Mouse (Mus musculus): Measurements from ENCODE around the gene Atg9b. TPM values are rescaled to one million over a fixed set of nuclear protein-coding genes. Genes with fewer than 3 reads are reported as not detected.

The Atg9b gene
- polyA plus RNA-seq, 1 experiment from 2014 or later: 0.57 TPM

DNA sequence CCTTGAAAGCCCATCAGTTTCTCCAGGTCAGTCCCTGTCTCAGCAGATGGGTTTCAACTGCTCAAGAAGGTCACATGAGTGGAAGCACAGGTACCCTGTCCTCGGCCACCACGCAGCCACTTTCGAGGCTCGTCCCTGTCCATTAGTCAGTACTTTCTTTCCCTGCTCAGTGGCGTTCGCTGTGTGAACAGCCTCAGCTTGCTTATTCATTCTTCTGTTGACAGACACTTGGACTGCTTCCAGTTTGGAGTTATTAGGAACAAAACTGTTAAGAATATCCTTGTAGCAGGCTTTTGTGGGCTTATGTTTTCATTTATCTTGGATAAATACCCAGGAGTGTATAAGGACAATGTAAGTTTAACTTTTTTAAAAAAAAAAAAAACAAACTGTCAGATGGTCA, 17.7 kb downstream of the Atg9b start:
- Histone ChIP-seq H3K9ac (no peak overlapping the region), H3K4me3 (no peak overlapping the region), H3K4me1 (peaks cover 11% of the 10 kb centered on the region), H3K36me3 (ENCODE audit: poor library complexity, severe bottlenecking) (no peaks in the 10 kb centered on the region), H3K4me2 (no peak overlapping the region), H3K27ac (0 out of 2 replicates have a peak overlapping the region, but pooled peaks have one; percentile 35), H3K9me3 (replicated peaks) (no peaks in the 10 kb centered on the region), H3K27me3 (0 out of 2 replicates have a peak, but pooled peaks cover under 1% of the 10 kb centered on the region)
- WGBS: 32% methylated on average over 6 of the region's 6 CpGs
- ATAC-seq: no peak

DNA sequence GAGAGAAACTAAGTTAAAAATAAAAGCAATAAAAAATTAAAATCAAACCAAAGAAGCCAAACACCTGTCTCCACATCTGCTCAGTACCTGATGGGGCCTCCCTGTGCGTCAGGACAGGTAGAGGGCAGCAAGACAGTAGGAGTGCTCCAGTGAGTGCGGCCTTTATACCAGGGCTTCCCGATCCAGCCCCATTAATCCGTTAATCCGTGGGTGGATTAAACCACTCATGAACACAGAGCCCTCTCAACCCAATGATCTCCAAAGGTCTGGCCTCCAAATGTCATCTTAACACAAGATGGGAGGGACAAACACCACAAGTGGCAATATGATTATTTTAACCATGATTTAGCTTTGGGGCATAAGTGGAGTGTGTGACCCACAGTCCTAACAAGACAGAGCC, 18.1 kb downstream of the Atg9b start:
- H3K4me1 ChIP-seq: peaks cover 11% of the 10 kb centered on the region
- H3K36me3 ChIP-seq (ENCODE audit: poor library complexity, severe bottlenecking): no peaks in the 10 kb centered on the region
- no peak overlapping the region for H3K27ac ChIP-seq
- H3K4me2 ChIP-seq: no peak overlapping the region
- no peak overlapping the region for H3K4me3 ChIP-seq
- H3K9me3 ChIP-seq (replicated peaks): no peaks in the 10 kb centered on the region
- 61% methylated on average over 5 of the region's 5 CpGs for WGBS
- H3K27me3 ChIP-seq: no peaks in the 10 kb centered on the region
- H3K9ac ChIP-seq: no peak overlapping the region
- ATAC-seq: no peak

DNA sequence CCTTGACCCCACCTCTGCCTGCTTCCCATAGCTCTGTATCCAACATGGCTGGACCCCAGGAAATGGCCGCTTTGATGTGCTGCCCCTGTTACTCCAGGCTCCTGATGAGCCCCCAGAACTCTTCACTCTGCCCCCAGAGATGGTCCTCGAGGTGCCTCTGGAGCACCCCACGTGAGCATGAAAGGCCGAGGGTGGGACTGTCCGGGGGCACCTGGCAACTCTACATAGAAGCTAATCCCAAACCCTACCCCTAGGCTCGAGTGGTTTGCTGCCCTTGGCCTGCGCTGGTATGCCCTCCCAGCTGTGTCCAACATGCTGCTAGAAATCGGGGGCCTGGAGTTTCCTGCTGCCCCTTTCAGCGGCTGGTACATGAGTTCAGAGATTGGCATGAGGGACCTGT, 22.2 kb downstream of the Atg9b start:
- 87% methylated on average over 9 of the region's 9 CpGs for WGBS
- no peaks in the 10 kb centered on the region for H3K36me3 ChIP-seq (ENCODE audit: poor library complexity, severe bottlenecking)
- H3K4me3 ChIP-seq: no peak overlapping the region
- no peak overlapping the region for H3K4me2 ChIP-seq
- H3K9ac ChIP-seq: no peak overlapping the region
- H3K9me3 ChIP-seq (replicated peaks): no peaks in the 10 kb centered on the region
- peaks cover 8% of the 10 kb centered on the region for H3K4me1 ChIP-seq
- no peak for ATAC-seq
- no peak overlapping the region for H3K27ac ChIP-seq
- H3K27me3 ChIP-seq: no peaks in the 10 kb centered on the region

DNA sequence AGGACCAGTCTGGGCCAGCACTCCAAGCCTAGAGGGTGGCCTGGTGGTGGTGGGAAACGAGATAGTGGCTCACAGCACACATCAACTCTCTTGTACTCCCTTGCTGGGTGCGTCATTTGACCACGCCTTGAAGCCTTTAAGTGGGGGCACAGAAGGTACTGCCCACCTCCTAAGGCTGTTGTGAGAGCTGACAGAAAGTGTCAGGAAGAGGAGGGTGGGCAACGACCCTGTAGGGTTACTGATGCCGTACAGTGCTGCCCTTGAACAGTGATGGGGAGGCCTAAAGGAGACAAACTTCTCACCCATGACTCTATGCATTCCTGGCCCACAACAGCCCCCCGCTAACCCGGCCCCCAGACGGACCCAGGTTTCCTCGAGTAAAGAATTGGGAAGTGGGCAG, 25.5 kb downstream of the Atg9b start:
- Histone ChIP-seq H3K9ac (no peak overlapping the region), H3K27me3 (no peaks in the 10 kb centered on the region), H3K4me3 (no peak overlapping the region), H3K36me3 (ENCODE audit: poor library complexity, severe bottlenecking) (no peaks in the 10 kb centered on the region), H3K4me2 (no peak overlapping the region), H3K27ac (no peak overlapping the region), H3K4me1 (no peaks in the 10 kb centered on the region), H3K9me3 (replicated peaks) (no peaks in the 10 kb centered on the region)
- no peak for ATAC-seq
- WGBS: 88% methylated on average over 9 of the region's 9 CpGs

DNA sequence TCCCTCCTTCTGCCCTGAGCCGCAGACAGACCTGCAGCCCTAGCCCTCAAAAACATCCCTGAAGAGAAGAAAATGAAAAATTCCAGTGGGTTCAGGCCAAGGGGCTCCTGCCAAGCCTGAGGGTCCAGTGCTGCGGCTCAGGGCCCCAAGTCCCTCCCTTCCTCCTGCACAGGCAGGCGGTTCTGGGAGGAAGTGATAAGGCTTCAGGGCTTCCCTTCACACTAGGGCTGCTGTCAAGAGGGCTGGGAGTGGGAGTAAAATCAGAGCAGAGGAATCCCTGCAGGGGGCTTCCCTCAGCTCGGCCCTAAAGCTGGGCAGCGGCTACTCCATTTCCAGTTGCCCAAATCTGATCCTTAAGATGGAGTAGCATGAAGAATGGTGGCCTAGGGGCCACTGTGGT, 26.4 kb downstream of the Atg9b start:
- Histone ChIP-seq H3K27me3 (no peaks in the 10 kb centered on the region), H3K27ac (no peak overlapping the region), H3K4me2 (no peak overlapping the region), H3K9ac (no peak overlapping the region), H3K36me3 (ENCODE audit: poor library complexity, severe bottlenecking) (no peaks in the 10 kb centered on the region), H3K4me1 (0 out of 2 replicates have a peak, but pooled peaks cover 7% of the 10 kb centered on the region), H3K4me3 (no peak overlapping the region), H3K9me3 (replicated peaks) (no peaks in the 10 kb centered on the region)
- no peak for ATAC-seq
- 73% methylated on average over 5 of the region's 5 CpGs for WGBS

DNA sequence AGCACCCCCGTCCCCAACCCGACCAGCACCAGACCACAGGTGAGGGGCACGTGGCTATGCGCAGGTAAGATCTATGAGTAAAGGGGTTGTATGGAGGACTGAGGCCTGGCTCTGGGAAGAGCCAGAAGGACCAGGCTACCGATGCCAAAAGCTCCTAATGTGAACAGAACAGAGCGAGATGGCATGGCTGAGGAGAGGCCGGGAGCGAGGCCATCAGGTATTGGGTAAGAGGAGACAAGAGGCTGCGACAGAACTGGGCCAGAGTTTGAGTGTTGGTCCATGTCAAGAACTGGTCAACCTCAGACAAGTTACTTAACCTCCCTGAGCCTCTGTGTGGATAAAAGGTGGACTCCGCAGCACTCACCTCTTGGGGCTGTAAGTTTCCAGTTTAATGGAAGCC, 27.0 kb downstream of the Atg9b start:
- Histone ChIP-seq H3K27me3 (no peaks in the 10 kb centered on the region), H3K36me3 (ENCODE audit: poor library complexity, severe bottlenecking) (no peaks in the 10 kb centered on the region), H3K9ac (0 out of 2 replicates have a peak overlapping the region, but pooled peaks have one; percentile 13), H3K4me1 (0 out of 2 replicates have a peak, but pooled peaks cover 7% of the 10 kb centered on the region), H3K4me3 (no peak overlapping the region), H3K4me2 (no peak overlapping the region), H3K9me3 (replicated peaks) (no peaks in the 10 kb centered on the region), H3K27ac (no peak overlapping the region)
- no peak for ATAC-seq
- WGBS: 85% methylated on average over 10 of the region's 10 CpGs

DNA sequence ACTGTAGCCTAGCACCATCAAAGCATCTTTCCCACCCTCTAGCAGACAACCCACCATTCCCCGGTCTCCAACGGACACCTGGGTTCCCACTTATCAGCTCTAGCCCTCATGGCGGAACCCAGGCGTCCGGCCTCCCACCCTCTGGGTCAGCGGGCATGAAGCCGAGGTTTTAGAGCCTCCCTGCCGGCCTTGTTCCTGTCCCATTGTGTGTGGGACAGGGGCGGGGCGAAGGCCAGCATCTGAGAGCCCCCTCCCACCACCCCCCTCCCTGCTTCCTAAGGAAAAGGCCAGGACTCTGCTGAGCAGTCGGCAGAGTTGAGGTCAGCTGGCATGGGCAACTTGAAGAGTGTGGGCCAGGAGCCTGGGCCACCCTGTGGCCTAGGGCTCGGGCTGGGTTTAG, 27.4 kb downstream of the Atg9b start, which contains the start of gene Nos3:
TSS of gene Nos3 (plus strand) at position 303 of the 400 bp plus-strand sequence.
- H3K4me3 ChIP-seq: no peak within 1 kb of the TSS
- ATAC-seq: no peak
- no peak within 1 kb of the TSS for H3K27ac ChIP-seq
- no peaks in the 10 kb centered on the region for H3K9me3 ChIP-seq (replicated peaks)
- H3K4me2 ChIP-seq: no peak within 1 kb of the TSS
- 0 out of 2 replicates have a peak within 1 kb of the TSS, but pooled peaks have one; percentile 13 for H3K9ac ChIP-seq
- WGBS: 20% methylated on average over 12 of the region's 12 CpGs
- H3K4me1 ChIP-seq: 0 out of 2 replicates have a peak, but pooled peaks cover 7% of the 10 kb centered on the region
- H3K27me3 ChIP-seq: no peaks in the 10 kb centered on the region
- no peaks in the 10 kb centered on the region for H3K36me3 ChIP-seq (ENCODE audit: poor library complexity, severe bottlenecking)

DNA sequence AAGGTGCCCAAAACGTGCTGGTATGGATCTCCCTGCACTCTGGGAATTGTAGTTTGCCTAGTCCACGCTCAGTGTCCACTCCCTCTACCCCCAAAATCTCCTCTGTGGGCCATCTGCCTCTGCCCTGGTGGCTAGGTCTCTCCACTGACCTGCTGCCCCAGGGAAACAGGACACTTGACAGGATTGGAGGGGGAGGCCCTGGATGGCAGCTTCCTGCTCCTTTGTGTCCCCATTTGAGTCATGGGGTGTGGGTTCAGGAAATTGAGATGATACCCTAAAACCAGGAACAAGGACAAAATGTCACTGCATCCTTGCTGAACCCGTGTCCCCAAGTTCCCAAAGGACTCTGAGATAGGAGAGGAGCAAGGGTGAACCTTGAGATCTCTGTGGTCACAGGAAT, 27.9 kb downstream of the Atg9b start:
- H3K4me2 ChIP-seq: no peak overlapping the region
- 0 out of 2 replicates have a peak, but pooled peaks cover 3% of the 10 kb centered on the region for H3K27me3 ChIP-seq
- H3K4me1 ChIP-seq: 0 out of 2 replicates have a peak, but pooled peaks cover 7% of the 10 kb centered on the region
- 56% methylated on average over 3 of the region's 3 CpGs for WGBS
- H3K9me3 ChIP-seq (replicated peaks): no peaks in the 10 kb centered on the region
- no peaks in the 10 kb centered on the region for H3K36me3 ChIP-seq (ENCODE audit: poor library complexity, severe bottlenecking)
- no peak for ATAC-seq
- no peak overlapping the region for H3K4me3 ChIP-seq
- H3K27ac ChIP-seq: no peak overlapping the region
- H3K9ac ChIP-seq: no peak overlapping the region

DNA sequence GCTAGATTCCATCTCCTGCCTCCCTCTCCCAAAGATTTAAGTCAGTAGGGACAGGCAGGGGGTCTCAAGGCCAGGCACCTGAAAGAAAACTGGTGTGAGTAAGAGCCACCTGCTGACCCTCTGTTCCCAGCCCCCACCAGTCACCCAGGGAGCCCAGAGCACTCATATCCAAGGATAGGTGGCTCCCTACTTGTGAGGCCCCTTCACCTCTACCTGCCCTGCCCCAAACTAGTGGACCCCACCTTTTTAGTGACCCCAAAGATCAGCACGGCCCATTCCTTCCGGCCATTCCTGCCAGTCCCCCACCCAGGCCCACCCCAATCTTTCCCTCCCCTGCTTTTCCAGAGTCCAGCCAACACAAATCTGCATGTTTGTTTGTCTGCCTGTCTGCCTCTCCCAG, 28.5 kb downstream of the Atg9b start:
- Histone ChIP-seq H3K4me3 (no peak overlapping the region), H3K27me3 (0 out of 2 replicates have a peak, but pooled peaks cover 3% of the 10 kb centered on the region), H3K4me2 (no peak overlapping the region), H3K27ac (no peak overlapping the region), H3K4me1 (0 out of 2 replicates have a peak, but pooled peaks cover 7% of the 10 kb centered on the region), H3K9ac (no peak overlapping the region), H3K36me3 (ENCODE audit: poor library complexity, severe bottlenecking) (no peaks in the 10 kb centered on the region), H3K9me3 (replicated peaks) (no peaks in the 10 kb centered on the region)
- 71% methylated on average over 2 of the region's 2 CpGs for WGBS
- no peak for ATAC-seq

DNA sequence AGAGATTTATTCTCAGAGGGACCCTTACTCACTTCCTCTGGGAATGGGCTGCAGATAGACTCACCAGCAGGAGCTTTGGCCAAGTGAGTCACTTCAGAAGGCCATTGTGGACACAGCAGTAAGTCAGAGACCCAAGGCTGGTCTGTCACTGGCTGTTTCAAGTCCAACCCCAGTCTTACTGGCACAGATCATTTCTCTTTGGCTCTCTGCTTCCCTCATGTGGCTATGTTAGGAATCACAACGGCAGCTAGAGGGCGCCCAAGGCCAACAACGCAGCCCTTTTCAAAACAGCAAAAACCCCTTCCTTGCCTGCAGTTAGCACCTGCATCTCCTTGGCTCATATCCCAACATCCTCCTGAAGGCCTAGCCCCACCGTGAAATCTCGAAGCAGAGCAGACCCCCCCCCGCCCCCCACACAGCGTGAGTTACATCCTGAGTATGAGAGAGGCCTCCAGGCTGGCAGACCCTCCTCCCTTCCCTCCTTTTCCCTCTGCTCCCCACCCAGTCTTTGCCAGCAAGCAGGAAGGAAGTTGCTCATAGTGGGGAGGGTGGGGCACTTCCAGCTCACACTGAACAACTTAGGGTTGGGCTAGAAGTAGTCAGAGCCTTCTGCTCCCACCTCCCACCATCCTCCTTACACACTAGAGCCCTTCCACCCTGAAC, 31.0 kb downstream of the Atg9b start:
- H3K4me3 ChIP-seq: no peak overlapping the region
- 2% methylated on average over 7 of the region's 7 CpGs for WGBS
- H3K36me3 ChIP-seq (ENCODE audit: poor library complexity, severe bottlenecking): no peaks in the 10 kb centered on the region
- H3K4me2 ChIP-seq: no peak overlapping the region
- H3K9ac ChIP-seq: no peak overlapping the region
- H3K9me3 ChIP-seq (replicated peaks): no peaks in the 10 kb centered on the region
- H3K27ac ChIP-seq: no peak overlapping the region
- H3K4me1 ChIP-seq: 0 out of 2 replicates have a peak, but pooled peaks cover 7% of the 10 kb centered on the region
- H3K27me3 ChIP-seq: 0 out of 2 replicates have a peak, but pooled peaks cover 3% of the 10 kb centered on the region
- peak; percentile 75 for ATAC-seq

DNA sequence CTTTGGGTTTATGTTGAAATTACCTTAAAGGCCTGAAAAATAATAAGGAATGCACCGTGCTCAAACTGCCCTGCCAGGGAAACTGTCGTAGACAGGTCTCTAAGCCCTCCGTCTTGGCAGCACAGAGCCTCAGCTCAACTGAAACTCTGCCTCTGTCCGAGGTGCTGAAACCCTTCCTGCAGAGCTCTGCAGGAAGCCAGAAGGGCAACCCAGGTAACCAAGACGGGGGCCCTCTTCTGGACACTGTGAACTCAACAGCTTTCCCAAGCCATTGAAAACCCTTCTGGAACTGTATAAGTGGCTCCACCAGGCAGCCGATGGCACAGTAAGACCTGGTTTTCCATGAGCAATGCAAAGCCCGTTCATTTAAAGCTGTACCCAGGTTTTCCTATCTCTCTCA, 34.5 kb downstream of the Atg9b start:
- ATAC-seq: no peak
- H3K4me3 ChIP-seq: no peak overlapping the region
- no peaks in the 10 kb centered on the region for H3K36me3 ChIP-seq (ENCODE audit: poor library complexity, severe bottlenecking)
- H3K27me3 ChIP-seq: peaks cover 10% of the 10 kb centered on the region
- H3K9me3 ChIP-seq (replicated peaks): no peaks in the 10 kb centered on the region
- whole genome bisulfite sequencing: 13% methylated on average over 7 of the region's 7 CpGs
- no peak overlapping the region for H3K4me2 ChIP-seq
- H3K9ac ChIP-seq: no peak overlapping the region
- H3K4me1 ChIP-seq: peaks cover 15% of the 10 kb centered on the region
- no peak overlapping the region for H3K27ac ChIP-seq

DNA sequence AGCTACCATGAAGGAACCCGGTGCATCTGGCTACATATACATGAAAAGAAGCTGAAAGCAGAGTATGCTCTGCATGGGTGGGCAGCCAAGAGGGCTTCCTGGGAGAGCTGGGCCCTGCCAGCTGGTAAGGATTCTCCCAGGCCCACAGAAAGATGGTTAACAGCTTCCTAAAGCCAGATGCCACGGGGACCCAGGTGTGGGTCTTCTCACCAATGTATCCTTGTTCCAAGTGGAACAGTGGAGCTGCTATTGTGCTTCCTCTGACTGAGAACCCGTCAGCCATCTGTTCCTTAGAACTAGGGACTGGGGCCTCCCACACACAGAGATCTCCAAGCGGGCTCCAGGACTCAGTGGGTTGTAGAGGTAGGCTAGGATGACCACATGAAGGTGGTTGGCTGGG, 35.2 kb downstream of the Atg9b start:
- H3K4me3 ChIP-seq: no peak overlapping the region
- no peaks in the 10 kb centered on the region for H3K36me3 ChIP-seq (ENCODE audit: poor library complexity, severe bottlenecking)
- no peaks in the 10 kb centered on the region for H3K9me3 ChIP-seq (replicated peaks)
- no peak overlapping the region for H3K9ac ChIP-seq
- 51% methylated on average over 4 of the region's 4 CpGs for WGBS
- H3K27me3 ChIP-seq: peaks cover 10% of the 10 kb centered on the region
- ATAC-seq: no peak
- no peak overlapping the region for H3K27ac ChIP-seq
- H3K4me1 ChIP-seq: peaks cover 22% of the 10 kb centered on the region
- no peak overlapping the region for H3K4me2 ChIP-seq

DNA sequence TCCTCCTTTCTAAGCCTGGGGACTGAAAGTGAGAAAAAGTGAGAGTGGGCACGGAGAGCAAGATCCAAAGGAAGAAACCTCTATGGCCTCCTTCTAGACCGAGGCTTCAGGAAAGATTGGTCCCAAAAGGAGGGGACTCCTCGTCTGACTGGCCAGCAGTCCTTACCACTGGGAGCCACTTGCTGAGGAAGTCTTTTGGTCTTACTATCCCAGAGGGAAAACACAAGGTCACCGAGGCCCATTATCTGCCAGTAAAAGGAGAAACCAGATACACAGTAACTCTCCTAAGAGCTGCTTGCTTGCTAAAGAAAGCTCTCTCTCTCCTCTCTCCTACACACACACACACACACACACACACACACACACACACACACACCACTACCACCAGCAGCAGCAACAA, 38.6 kb downstream of the Atg9b start:
- H3K27me3 ChIP-seq: peaks cover 23% of the 10 kb centered on the region
- no peak for ATAC-seq
- 29% methylated on average over 4 of the region's 4 CpGs for WGBS
- peaks cover 44% of the 10 kb centered on the region for H3K4me1 ChIP-seq
- H3K4me3 ChIP-seq: no peak overlapping the region
- no peak overlapping the region; the same call in 1 of the 2 replicates for H3K27ac ChIP-seq
- no peak overlapping the region for H3K9ac ChIP-seq
- H3K4me2 ChIP-seq: peak overlapping the region; percentile 94
- no peaks in the 10 kb centered on the region for H3K9me3 ChIP-seq (replicated peaks)
- no peaks in the 10 kb centered on the region for H3K36me3 ChIP-seq (ENCODE audit: poor library complexity, severe bottlenecking)

All from forebrain, embryonic 13.5 days (tissue).